ENCODE assay signal across 25 mouse cellular contexts in the genomic region with DNA sequence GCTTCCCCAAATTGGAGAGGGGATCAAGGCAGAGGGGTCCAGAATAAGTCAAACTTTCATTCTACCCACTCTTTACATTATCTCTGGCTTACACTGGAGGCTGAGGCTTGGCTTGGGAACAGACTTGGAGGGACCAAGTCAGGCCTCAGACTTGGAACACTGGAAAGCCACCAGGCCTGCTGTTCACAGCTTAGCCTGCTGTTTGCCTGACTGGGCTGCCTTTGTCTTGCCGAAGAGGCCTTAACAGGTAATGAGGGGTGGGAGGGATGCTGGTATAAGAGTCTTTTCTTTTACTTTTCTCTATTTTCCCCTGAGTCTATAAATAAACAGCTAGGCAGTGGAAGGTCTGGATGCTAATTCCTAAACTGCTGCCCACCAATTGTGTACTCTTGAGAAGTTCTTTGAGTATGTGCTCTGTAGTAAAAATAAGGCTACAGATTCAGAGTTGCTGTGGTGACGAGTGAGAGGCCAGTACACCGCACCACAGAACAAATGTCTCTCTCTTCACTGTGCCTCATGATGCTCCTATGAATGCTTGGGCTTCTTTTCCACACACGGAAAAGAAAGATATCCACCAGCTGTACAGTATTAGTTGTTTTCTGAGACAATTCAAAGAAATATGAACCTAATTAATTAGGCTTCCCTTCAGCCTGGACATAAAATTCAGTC.
DNase-seq lines count a peak whose midpoint lies in the region; ATAC-seq and TF ChIP-seq lines count a peak whose summit lies in the region.
"Had no signal": no experiment of that assay in that cellular context is flagged by ENCODE, and none has a peak within 500 bp of the region (broad histone marks: within the 10 kb centered on the region; RNA-seq: fewer than 3 reads in every experiment).

No protein-coding gene starts in this region.

- no peak overlapping the region for H3K4me3 ChIP-seq in forebrain, embryonic 10.5 days
- no peak overlapping the region for H3K4me3 ChIP-seq in forebrain, embryonic 15.5 days
- H3K4me3 ChIP-seq in left cerebral cortex, adult 2 months = no peak overlapping the region
- H3K4me3 ChIP-seq in forebrain, postnatal 0 days (ENCODE audit: low read depth, low read length) = no peak overlapping the region
- H3K4me3 ChIP-seq: heart, adult 2 months; hindbrain, embryonic 13.5 days; limb, embryonic 12.5 days; midbrain, embryonic 10.5 days; myocyte had no signal

- peak; percentile 19 for DNase-seq in forebrain, embryonic 10.5 days (ENCODE audit: extremely low spot score, low spot score)
- peak in 1 of 2 experiments; percentile 5 for DNase-seq in left cerebral cortex, adult 2 months (ENCODE audit: extremely low spot score in 1 of 2, low spot score in 2 of 2)
- no peak for DNase-seq in left cerebral cortex, postnatal 36 days (ENCODE audit: low spot score in 2 of 2)
- peak; percentile 46 for DNase-seq in brain, embryonic 14.5 days (ENCODE audit: low read depth)
- DNase-seq in forebrain, postnatal 0 days = no peak
- no peak for DNase-seq in lung, adult 18-20 months
- DNase-seq: adrenal gland, adult 8-10 months; cerebellum, adult 8-10 months; heart, adult 2 months; kidney, adult 8-10 months; kidney, postnatal 36 days; liver, postnatal 0 days; lung, postnatal 10 days; right cerebral cortex, postnatal 4 days; thymus, adult 18-20 months; thymus, postnatal 36 days had no signal

- peaks cover 15% of the 10 kb centered on the region for H3K4me1 ChIP-seq in forebrain, embryonic 10.5 days
- no peaks in the 10 kb centered on the region for H3K4me1 ChIP-seq in forebrain, embryonic 15.5 days
- no peaks in the 10 kb centered on the region for H3K4me1 ChIP-seq in forebrain, postnatal 0 days (ENCODE audit: insufficient read depth)
- H3K4me1 ChIP-seq: limb, embryonic 12.5 days had no signal

- H3K4me2 ChIP-seq in forebrain, embryonic 15.5 days (replicated peaks) = no peak overlapping the region
- H3K4me2 ChIP-seq in forebrain, postnatal 0 days (ENCODE audit: low read depth) = no peak overlapping the region
- H3K4me2 ChIP-seq: hindbrain, embryonic 13.5 days; limb, embryonic 12.5 days; liver, embryonic 11.5 days had no signal

- intact Hi-C loops in left cerebral cortex, adult 2 months (cut with DNase I) = loop anchor here (1.0 kb wide), 1 partner anchor 25 kb away; no protein-coding TSS in a partner anchor
- intact Hi-C loops in left cerebral cortex, postnatal 36 days (cut with DNase I) = loop anchor here (2.0 kb wide), 1 partner anchor 27 kb away; no protein-coding TSS in a partner anchor

- no peak overlapping the region for H3K9ac ChIP-seq in forebrain, embryonic 15.5 days (replicated peaks)
- H3K9ac ChIP-seq in forebrain, postnatal 0 days = no peak overlapping the region
- H3K9ac ChIP-seq: hindbrain, embryonic 13.5 days; limb, embryonic 12.5 days; liver, postnatal 0 days had no signal

- no peak for TF ChIP-seq CTCF in left cerebral cortex, adult 2 months (IDR thresholded peaks at IDR 0.05)
- TF ChIP-seq CTCF in brain, embryonic 14.5 days (IDR thresholded peaks at IDR 0.05; ENCODE audit: borderline replicate concordance, extremely low read depth, insufficient read depth, insufficient read length) = no peak
- no peak for TF ChIP-seq CTCF in forebrain, postnatal 0 days (IDR thresholded peaks at IDR 0.05; ENCODE audit: low read depth)

- TF ChIP-seq POLR2A in brain, embryonic 14.5 days (IDR thresholded peaks at IDR 0.05; ENCODE audit: borderline replicate concordance, extremely low read depth, insufficient read depth, insufficient read length, poor library complexity, severe bottlenecking) = no peak

- H3K36me3 ChIP-seq in forebrain, embryonic 10.5 days (replicated peaks) = no peaks in the 10 kb centered on the region
- H3K36me3 ChIP-seq in forebrain, embryonic 15.5 days = no peaks in the 10 kb centered on the region
- no peaks in the 10 kb centered on the region for H3K36me3 ChIP-seq in forebrain, postnatal 0 days (ENCODE audit: insufficient read depth)
- H3K36me3 ChIP-seq: hindbrain, embryonic 13.5 days; limb, embryonic 12.5 days; midbrain, embryonic 10.5 days had no signal

- H3K9me3 ChIP-seq in forebrain, embryonic 10.5 days = no peaks in the 10 kb centered on the region
- no peaks in the 10 kb centered on the region for H3K9me3 ChIP-seq in forebrain, embryonic 15.5 days
- no peaks in the 10 kb centered on the region for H3K9me3 ChIP-seq in forebrain, postnatal 0 days (ENCODE audit: low read length)
- H3K9me3 ChIP-seq: hindbrain, embryonic 13.5 days; limb, embryonic 12.5 days; midbrain, embryonic 10.5 days had no signal

- WGBS in forebrain, embryonic 10.5 days = 42% methylated on average over 4 of the region's 4 CpGs
- 12% methylated on average over 4 of the region's 4 CpGs for WGBS in forebrain, embryonic 15.5 days
- WGBS in forebrain, postnatal 0 days = 19% methylated on average over 4 of the region's 4 CpGs

- H3K27me3 ChIP-seq in forebrain, embryonic 10.5 days (ENCODE audit: poor library complexity, severe bottlenecking) = no peaks in the 10 kb centered on the region
- no peaks in the 10 kb centered on the region for H3K27me3 ChIP-seq in forebrain, embryonic 15.5 days
- H3K27me3 ChIP-seq in forebrain, postnatal 0 days (ENCODE audit: insufficient read depth, low read length) = no peaks in the 10 kb centered on the region
- H3K27me3 ChIP-seq: hindbrain, embryonic 13.5 days; limb, embryonic 12.5 days had no signal

- no peak; the same call in 1 of the 2 replicates for ATAC-seq in forebrain, embryonic 15.5 days (replicated peaks)
- ATAC-seq in forebrain, postnatal 0 days = peak; percentile 27
- ATAC-seq: activated CD4-positive, CD25-positive, alpha-beta regulatory T cell, adult 4 months; inflammation-experienced regulatory T-cells, adult 6 months; liver, postnatal 0 days; midbrain, embryonic 16.5 days had no signal

- no peak overlapping the region for H3K27ac ChIP-seq in forebrain, embryonic 10.5 days
- no peak overlapping the region for H3K27ac ChIP-seq in forebrain, embryonic 15.5 days (replicated peaks)
- H3K27ac ChIP-seq in left cerebral cortex, adult 2 months = peak overlapping the region; percentile 32; the same call in 1 of the 2 replicates
- H3K27ac ChIP-seq in forebrain, postnatal 0 days (ENCODE audit: low read depth, low read length) = no peak overlapping the region
- H3K27ac ChIP-seq: heart, adult 2 months; hindbrain, embryonic 13.5 days; limb, embryonic 12.5 days; midbrain, embryonic 10.5 days had no signal

Comparison
In these comparisons a context has a peak if more than half of its experiments do, and no peak if none do; other contexts are left out.
1. DNase-seq: peak in forebrain, embryonic 10.5 days (single experiment) and brain, embryonic 14.5 days (single experiment); none in left cerebral cortex, postnatal 36 days (0 of 2), forebrain, postnatal 0 days (single experiment) and lung, adult 18-20 months (0 of 2).